Mouse (Mus musculus): ENCODE results near the gene Igsf9b.

DNA sequence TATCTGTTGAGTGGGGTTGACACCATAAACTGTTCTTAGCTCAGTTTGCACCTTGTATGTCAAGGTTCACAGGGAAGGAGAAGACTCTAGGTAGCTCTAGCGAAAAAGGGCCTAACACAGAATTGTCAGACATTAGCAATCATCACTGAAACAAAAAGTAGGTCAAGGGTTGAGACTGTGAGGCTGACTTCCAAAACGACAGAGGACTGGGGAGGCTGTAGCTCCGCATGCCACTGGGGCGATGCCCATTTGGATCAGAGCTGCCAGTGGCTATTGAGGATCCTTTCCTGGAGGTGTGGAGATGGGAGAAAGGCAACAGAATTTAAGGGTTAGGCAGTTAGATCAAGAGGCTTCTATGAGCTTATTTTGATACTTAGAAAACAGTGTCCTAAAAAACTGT lies 18.0 kb upstream of the Igsf9b start:
- TF ChIP-seq CTCF (IDR thresholded peaks at IDR 0.05; ENCODE audit: extremely low read depth, insufficient read length, insufficient replicate concordance, low read depth, low read length) (no peak), POLR2A (IDR thresholded peaks at IDR 0.05; ENCODE audit: low read depth, low read length) (no peak)
